Mouse (Mus musculus) forebrain, embryonic 13.5 days (tissue): ENCODE measurements around the gene Slc16a9. TPM values are rescaled to one million over a fixed set of nuclear protein-coding genes. Genes with fewer than 3 reads are reported as not detected.
A peak's percentile ranks its signal among the peaks of the same experiment; 100 is the strongest.

ENCODE experiments used
- ATAC-seq: fragments of 200-750 bp; cut with Nextera tagmentation; 2 replicates; pipeline ENCODE4 v1.8.0; 2017
- H3K27ac ChIP-seq: fragments of 300-500 bp; sonication (generic); 2 replicates; pipeline ENCODE4 v1.5.1; 2015; ENCODE audit warnings: inconsistent platforms, mild to moderate bottlenecking, moderate library complexity
- H3K27me3 ChIP-seq: fragments of 300-500 bp; sonication (generic); 2 replicates; pipeline ENCODE4 v1.6.1; 2015; ENCODE audit warnings: mild to moderate bottlenecking, inconsistent platforms
- H3K36me3 ChIP-seq: fragments of 300-500 bp; sonication (generic); 2 replicates; pipeline ENCODE4 v1.6.1; 2015; ENCODE audit warnings: mild to moderate bottlenecking, inconsistent platforms; ENCODE audit not compliant: poor library complexity, severe bottlenecking
- H3K4me1 ChIP-seq: fragments of 300-500 bp; sonication (generic); 2 replicates; pipeline ENCODE4 v1.6.1; 2015; ENCODE audit warnings: inconsistent platforms
- H3K4me2 ChIP-seq: fragments of 300-500 bp; sonication (generic); 2 replicates; pipeline ENCODE4 v1.6.1; 2015; ENCODE audit warnings: inconsistent platforms, mild to moderate bottlenecking, moderate library complexity
- H3K4me3 ChIP-seq: fragments of 300-500 bp; sonication (generic); 2 replicates; pipeline ENCODE4 v1.5.1; 2015; ENCODE audit warnings: mild to moderate bottlenecking, inconsistent platforms
- H3K9ac ChIP-seq: fragments of 300-500 bp; sonication (generic); 2 replicates; pipeline ENCODE4 v1.6.1; 2015; ENCODE audit warnings: mild to moderate bottlenecking, inconsistent platforms
- H3K9me3 ChIP-seq: fragments of 300-500 bp; sonication (generic); replicated peaks from 2 replicates; pipeline ENCODE4 v1.6.1; 2016; ENCODE audit warnings: inconsistent platforms
- WGBS: fragments of 180-500 bp; shearing (Covaris S2); methylation state at CpG from one replicate; pipeline ENCODE4 v1.1.7; 2015; 5-methylcytosine and 5-hydroxymethylcytosine counted together
- polyA plus RNA-seq: library from polyadenylated mRNA; unstranded; fragments of >200 nt; fragmentation: Nextera tagmentation; extraction: Ambion mirVana; gene quantifications from 2 replicates; pipeline ENCODE4 v1.2.1, GENCODE M21; 2015

Slc16a9 gene
- polyA plus RNA-seq = 0.30 and 0.45 TPM in 2 replicates

DNA sequence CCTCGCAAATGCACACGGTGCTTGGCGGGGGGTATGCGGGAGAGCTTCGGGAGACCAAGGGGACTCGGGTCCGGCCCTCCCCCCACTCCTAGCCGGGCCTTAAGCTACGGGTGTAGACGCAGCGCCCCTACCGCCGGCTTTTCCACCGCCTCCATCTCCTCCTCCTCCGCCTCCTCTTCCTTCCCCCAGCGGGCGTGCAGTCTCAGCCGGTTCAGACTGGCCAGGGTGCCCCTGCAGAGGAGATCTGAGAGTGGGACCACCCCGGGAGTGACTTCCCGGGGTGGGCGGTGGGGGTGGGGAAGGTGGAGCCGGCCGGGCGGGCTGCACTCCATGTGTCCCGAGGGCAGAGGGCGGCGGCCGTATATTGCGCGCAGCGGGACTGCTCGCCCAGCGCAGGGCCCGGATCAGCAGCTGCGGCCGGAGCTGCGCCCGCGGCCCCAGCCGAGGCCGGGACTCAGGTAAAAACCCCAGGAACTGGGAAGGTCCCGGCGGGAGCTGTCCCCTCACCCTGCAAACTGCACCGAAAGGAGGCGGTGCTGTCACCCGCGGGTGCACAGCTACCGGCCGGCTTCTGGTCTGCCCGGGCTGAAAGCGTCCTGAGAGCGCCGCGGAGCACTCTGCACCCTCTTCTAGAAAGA, at the start of gene Slc16a9:
Gene Slc16a9 (plus strand): TSS at position 180 of the 638 bp plus-strand sequence.
- under 1% methylated on average over 54 of the region's 54 CpGs for WGBS
- Histone ChIP-seq H3K4me1 (peaks cover 13% of the 10 kb centered on the region), H3K4me3 (peak within 1 kb of the TSS; percentile 66), H3K27ac (no peak within 1 kb of the TSS), H3K9me3 (no peaks in the 10 kb centered on the region), H3K36me3 (no peaks in the 10 kb centered on the region), H3K27me3 (peaks cover 48% of the 10 kb centered on the region), H3K4me2 (peak within 1 kb of the TSS; percentile 97), H3K9ac (peak within 1 kb of the TSS; percentile 68)
- ATAC-seq = peak; percentile 94

DNA sequence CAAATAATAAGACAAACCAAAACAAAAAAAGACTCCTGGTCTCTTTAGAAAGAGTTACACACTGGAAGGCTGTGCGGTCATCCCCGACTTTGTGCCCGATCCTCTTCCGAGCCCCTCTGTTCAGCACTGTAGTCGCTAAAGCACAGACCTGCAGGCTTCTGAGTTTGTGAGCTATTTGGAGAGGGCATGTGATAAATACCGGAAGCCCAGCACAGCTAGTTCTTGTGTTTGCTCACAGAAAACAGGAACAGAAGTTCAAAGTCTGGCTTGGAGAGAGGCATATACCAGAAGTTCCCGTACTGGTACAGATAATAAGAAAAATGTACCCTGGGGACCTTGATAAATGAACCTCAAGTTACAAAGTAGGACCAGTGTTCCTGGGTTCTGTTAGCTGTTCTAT, 49.6 kb upstream of the Slc16a9 start:
- Histone ChIP-seq H3K36me3 (peaks cover 24% of the 10 kb centered on the region), H3K4me1 (no peaks in the 10 kb centered on the region), H3K4me2 (no peak overlapping the region), H3K9ac (no peak overlapping the region), H3K4me3 (no peak overlapping the region), H3K27me3 (no peaks in the 10 kb centered on the region), H3K9me3 (no peaks in the 10 kb centered on the region), H3K27ac (no peak overlapping the region)
- ATAC-seq = no peak
- WGBS = 81% methylated on average over 7 of the region's 7 CpGs

DNA sequence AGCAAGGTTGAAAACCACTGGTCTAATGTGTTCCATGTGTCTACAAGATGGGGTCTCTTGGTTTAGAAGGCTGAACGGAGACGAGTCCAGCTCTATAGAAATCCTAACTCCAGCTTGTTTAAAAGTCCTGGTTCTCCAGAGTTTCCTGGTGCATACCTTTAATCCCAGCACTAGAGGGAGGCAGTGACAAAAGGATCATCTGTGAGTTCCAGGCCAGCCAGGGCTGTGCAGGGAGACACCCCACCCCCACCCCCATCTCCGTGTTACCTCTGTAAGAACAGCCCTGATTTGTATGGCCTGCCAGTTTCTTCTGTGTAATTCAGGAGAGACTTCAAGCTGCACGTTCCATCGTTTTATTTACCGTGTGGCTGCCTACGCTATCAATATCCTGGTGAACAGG, 49.1 kb upstream of the Slc16a9 start:
- Histone ChIP-seq H3K9me3 (no peaks in the 10 kb centered on the region), H3K36me3 (peaks cover 22% of the 10 kb centered on the region), H3K4me2 (no peak overlapping the region), H3K9ac (no peak overlapping the region), H3K27ac (no peak overlapping the region), H3K4me1 (peaks cover 4% of the 10 kb centered on the region; the same call in 1 of the 2 replicates), H3K4me3 (no peak overlapping the region), H3K27me3 (no peaks in the 10 kb centered on the region)
- ATAC-seq = no peak
- WGBS = 62% methylated on average over 7 of the region's 7 CpGs

DNA sequence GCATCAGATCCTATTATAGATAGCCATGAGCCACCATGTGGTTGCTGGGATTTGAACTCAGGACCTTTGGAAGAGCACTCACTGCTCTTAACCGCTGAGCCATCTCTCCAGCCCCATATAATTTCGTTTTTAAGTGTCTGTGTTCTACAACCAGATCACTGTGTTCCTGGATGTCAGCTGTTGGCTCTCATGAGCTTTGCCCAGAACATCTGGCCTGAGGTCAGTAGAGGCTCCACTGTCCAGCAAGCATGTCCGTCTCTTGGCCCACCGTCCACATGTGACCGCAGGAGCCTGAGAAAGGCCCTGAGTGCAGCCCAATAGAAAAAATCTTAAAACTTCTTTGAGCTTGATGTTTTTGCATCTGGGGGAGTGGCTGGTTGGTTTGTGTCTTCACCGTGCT, 48.2 kb upstream of the Slc16a9 start:
- ATAC-seq = no peak
- H3K9ac ChIP-seq = no peak overlapping the region
- H3K27ac ChIP-seq = no peak overlapping the region
- H3K36me3 ChIP-seq = peaks cover 16% of the 10 kb centered on the region
- WGBS = 88% methylated on average over 6 of the region's 6 CpGs
- H3K4me3 ChIP-seq = no peak overlapping the region
- H3K27me3 ChIP-seq = no peaks in the 10 kb centered on the region
- no peak overlapping the region for H3K4me2 ChIP-seq
- H3K9me3 ChIP-seq = no peaks in the 10 kb centered on the region
- H3K4me1 ChIP-seq = peaks cover 12% of the 10 kb centered on the region; the same call in 1 of the 2 replicates

DNA sequence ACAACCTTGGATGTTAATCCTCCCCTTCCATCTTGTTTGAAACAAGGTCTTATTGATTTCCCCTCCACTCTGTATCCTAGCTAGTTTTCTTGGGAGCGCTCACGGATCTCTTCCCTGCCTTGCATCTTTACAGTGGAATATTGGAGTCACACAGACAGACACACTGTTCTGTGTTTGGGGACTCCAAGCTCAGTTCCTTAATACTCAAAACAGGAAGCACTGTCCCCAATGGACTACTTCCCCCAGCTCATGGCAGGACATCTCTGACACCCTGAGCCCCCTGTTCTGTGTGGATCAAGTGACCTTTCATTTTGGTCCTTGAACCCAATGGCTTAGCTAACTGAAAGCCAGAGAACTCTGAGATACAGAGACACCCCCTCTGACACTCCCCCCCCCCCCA, 47.3 kb upstream of the Slc16a9 start:
- Histone ChIP-seq H3K9me3 (no peaks in the 10 kb centered on the region), H3K36me3 (peaks cover 12% of the 10 kb centered on the region), H3K4me2 (no peak overlapping the region), H3K27ac (no peak overlapping the region), H3K9ac (no peak overlapping the region), H3K4me3 (no peak overlapping the region), H3K4me1 (peaks cover 12% of the 10 kb centered on the region; the same call in 1 of the 2 replicates), H3K27me3 (no peaks in the 10 kb centered on the region)
- ATAC-seq = no peak
- 87% methylated on average over 2 of the region's 2 CpGs for WGBS

DNA sequence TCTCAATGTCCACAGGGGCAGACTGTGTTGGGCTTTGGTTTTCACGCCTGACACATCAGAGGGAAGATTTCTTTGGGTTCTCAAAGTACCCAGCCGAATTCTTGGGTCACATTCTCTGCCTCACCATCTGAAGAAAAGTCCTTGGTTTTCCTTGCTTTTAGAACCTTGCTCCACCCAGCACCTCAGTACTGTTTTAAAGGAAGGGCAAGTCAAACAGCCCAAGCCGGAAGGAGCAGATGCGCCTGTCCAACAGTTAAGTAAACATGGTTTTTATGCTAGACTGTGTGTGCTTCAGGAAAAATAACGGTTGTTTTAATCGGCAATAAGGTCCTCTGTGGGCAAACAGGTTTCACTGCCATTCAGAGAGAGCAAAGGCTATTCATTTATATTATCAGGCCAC, 46.9 kb upstream of the Slc16a9 start:
- peaks cover 12% of the 10 kb centered on the region; the same call in 1 of the 2 replicates for H3K4me1 ChIP-seq
- no peak overlapping the region for H3K4me3 ChIP-seq
- no peak overlapping the region for H3K27ac ChIP-seq
- H3K9me3 ChIP-seq = no peaks in the 10 kb centered on the region
- no peak for ATAC-seq
- no peak overlapping the region for H3K9ac ChIP-seq
- WGBS = 77% methylated on average over 6 of the region's 6 CpGs
- H3K36me3 ChIP-seq = peaks cover 9% of the 10 kb centered on the region; the same call in 1 of the 2 replicates
- H3K27me3 ChIP-seq = no peaks in the 10 kb centered on the region
- no peak overlapping the region for H3K4me2 ChIP-seq

DNA sequence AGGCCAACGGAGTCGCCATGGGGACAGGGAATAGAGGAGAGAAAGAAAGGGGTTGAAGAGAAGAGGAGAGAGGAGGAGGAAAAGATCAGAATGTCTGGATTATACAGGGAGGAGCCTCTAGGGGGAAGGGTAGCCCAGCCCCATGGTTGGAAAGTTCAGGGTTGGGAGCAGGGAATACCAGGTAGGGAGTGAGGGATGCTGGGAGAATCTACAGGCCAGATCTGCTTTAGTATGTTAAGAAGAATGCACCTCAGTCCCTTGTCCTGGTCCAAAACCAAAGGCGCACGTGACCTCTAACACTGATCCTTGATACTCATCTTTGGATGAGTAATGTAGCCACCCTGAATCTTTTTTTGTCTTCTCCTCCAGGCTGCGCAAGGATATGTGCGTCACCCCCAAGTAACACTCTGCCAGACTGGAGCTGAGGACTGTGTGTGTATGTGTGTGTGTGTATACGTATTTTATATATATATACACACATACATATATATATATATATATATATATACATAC, 45.9 kb upstream of the Slc16a9 start:
- no peaks in the 10 kb centered on the region for H3K36me3 ChIP-seq
- no peaks in the 10 kb centered on the region for H3K27me3 ChIP-seq
- H3K4me1 ChIP-seq = peaks cover 12% of the 10 kb centered on the region; the same call in 1 of the 2 replicates
- H3K9me3 ChIP-seq = no peaks in the 10 kb centered on the region
- H3K27ac ChIP-seq = no peak overlapping the region
- H3K9ac ChIP-seq = no peak overlapping the region
- WGBS = 92% methylated on average over 7 of the region's 7 CpGs
- no peak overlapping the region for H3K4me3 ChIP-seq
- no peak for ATAC-seq
- no peak overlapping the region for H3K4me2 ChIP-seq

DNA sequence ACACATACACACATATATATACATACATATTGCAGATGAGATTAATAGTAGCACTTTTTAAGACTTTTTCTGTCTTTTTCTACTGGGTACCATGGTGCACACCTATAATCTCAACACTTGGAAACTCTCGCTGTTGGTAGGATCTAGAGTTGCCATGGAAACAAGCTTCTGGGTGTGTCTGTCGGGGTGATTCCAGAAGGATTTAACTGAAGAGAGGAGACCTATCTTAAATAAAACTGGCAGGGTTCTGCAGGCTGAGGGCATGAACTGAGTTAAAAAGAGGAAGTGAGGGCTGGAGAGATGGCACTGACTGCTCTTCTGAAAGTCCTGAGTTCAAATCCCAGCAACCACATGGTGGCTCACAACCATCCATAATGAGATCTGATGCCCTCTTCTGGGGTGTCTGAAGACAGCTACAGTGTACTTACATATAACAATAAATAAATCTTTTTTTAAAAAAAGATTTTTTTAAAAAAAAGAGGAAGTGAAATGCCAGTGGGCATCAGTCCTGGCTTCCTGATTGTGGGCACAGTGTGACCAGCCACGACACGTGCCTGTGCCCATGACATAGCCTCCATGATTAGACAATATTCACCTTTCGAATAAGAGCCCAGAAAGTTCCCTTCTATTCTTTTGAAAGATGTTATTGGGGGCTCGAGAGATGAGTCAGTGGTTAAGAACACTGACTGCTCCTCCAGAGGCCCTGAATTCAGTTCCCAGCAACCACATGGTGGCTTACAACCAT, 45.3 kb upstream of the Slc16a9 start:
- no peaks in the 10 kb centered on the region for H3K9me3 ChIP-seq
- WGBS = 80% methylated on average over 6 of the region's 6 CpGs
- no peak overlapping the region for H3K4me2 ChIP-seq
- no peak overlapping the region for H3K27ac ChIP-seq
- H3K27me3 ChIP-seq = no peaks in the 10 kb centered on the region
- no peak for ATAC-seq
- peaks cover 12% of the 10 kb centered on the region; the same call in 1 of the 2 replicates for H3K4me1 ChIP-seq
- H3K4me3 ChIP-seq = no peak overlapping the region
- no peak overlapping the region for H3K9ac ChIP-seq
- no peaks in the 10 kb centered on the region for H3K36me3 ChIP-seq

DNA sequence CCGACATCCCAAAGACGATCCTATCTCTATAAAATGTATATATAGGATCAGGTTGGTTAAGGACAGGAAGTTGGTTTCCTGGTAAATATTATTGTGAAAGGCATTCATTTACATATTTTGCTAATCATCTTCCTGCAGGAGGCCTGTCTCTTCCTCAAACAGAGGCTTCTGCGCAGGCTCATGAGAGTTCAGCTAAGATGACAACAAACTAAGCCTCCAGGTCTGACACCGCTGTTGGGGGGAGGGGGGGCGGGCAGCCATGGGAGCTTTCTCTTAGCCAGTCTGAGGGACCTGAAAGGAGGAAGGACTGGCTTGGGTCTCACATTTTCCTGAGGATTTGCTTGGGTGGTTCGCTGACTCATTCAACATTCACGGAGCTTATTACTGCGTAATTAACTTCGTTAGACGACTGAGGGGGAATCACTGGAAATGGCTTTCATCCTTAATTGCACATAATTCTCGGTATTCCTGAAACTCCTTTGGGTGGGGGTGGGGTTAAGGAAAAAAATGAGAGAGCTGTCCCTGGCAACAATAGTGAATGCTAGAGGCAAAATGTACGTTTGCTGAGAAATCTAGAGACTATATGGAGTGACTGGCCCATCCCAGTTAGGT, 43.9 kb upstream of the Slc16a9 start:
- Histone ChIP-seq H3K4me2 (peak overlapping the region; percentile 38), H3K27ac (no peak overlapping the region), H3K9me3 (no peaks in the 10 kb centered on the region), H3K4me3 (no peak overlapping the region), H3K9ac (no peak overlapping the region), H3K36me3 (no peaks in the 10 kb centered on the region), H3K4me1 (peaks cover 12% of the 10 kb centered on the region; the same call in 1 of the 2 replicates), H3K27me3 (no peaks in the 10 kb centered on the region)
- ATAC-seq = no peak
- 28% methylated on average over 12 of the region's 12 CpGs for WGBS

DNA sequence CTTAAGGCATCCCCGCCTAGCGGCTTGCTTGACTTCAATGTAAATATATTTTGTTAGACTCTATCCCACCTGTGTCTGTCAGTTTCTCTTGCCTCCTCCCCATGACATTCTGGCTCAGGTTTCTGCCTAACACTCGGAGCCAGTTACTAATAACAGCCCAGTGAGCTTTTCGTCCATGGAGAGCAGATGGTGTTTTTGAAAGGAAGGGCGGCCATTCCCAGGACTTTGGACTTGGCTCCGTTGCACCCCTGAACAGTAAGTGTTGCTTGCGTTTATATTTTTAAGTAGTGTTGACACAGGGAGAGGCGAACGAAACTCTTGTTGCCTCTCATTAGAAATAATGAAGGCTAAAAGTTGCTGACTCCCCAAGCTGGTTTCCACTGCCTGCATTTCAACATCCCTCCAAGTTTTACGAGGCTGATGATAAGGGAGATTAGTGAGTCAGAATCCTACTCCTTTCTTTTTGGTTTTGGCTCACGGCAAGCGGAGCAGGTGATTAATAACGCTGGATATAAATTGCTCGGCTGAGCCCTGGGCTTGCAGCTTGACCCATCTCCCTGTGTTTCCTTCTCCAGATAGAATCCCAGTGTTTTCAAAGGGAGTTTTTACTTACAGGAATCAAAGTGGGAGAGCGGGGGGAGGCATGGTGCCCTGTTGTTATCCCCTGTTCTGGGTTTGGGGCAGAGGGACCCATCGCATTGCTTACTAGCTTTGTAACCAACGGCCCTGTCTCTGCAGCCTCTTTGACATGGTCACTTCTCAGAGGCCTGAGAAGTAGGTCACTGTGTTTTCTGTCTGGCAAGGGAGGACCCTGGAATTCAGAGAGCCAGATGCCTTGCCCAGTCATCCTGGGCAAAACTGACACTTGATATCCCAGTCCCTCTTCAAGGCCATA, 40.1 kb upstream of the Slc16a9 start, which contains the start of gene Mrln:
Gene Mrln (plus strand): TSS at position 160 of the 895 bp plus-strand sequence.
- no peak for ATAC-seq
- Histone ChIP-seq H3K36me3 (no peaks in the 10 kb centered on the region), H3K9me3 (no peaks in the 10 kb centered on the region), H3K4me1 (peaks cover 12% of the 10 kb centered on the region; the same call in 1 of the 2 replicates), H3K4me2 (no peak within 1 kb of the TSS), H3K27me3 (no peaks in the 10 kb centered on the region), H3K9ac (no peak within 1 kb of the TSS), H3K27ac (no peak within 1 kb of the TSS), H3K4me3 (no peak within 1 kb of the TSS)
- 63% methylated on average over 17 of the region's 17 CpGs for WGBS

DNA sequence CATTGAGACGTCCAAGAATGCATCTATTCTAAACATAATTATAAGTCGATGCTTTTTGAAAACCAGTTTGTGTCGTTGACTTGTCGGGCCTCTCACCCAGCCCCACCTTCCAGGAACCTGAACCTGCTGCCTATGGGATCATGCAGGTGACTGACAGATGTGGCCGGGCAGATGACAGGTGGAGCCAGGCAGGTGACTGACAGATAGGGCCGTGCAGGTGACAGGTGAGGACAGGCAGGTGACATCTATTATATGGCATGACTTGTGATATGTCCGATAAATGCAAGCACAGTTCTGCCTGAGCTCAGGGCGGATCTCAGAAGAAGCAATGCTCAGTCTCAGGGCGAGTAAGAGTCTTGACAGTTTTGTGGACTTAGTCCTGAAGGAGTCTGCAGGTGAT, 33.6 kb upstream of the Slc16a9 start:
- Histone ChIP-seq H3K27me3 (no peaks in the 10 kb centered on the region), H3K9ac (no peak overlapping the region), H3K9me3 (no peaks in the 10 kb centered on the region), H3K36me3 (no peaks in the 10 kb centered on the region), H3K4me1 (no peaks in the 10 kb centered on the region), H3K4me3 (no peak overlapping the region), H3K27ac (no peak overlapping the region), H3K4me2 (no peak overlapping the region)
- ATAC-seq = no peak
- WGBS = 83% methylated on average over 9 of the region's 9 CpGs
